In the genomic region with DNA sequence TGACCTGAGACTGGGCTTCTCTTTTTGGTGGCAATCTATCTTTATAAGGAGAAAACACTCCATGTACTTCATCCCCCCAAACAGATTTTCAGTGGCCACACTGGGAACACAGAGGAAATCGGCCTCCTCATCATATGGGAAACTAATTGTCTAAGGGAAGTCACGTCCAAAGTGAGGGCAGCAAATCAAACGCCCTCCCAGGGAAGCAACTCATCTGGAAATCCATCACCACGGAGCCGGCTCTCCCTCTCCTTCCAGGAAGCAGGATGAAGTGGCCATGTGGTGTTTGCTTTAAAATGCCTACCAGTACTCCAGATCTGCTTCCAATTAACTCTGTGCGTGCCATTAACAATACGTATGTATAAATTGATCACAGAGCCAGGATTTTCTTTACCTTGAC, we compare ENCODE assay signal across 15 mouse cellular contexts.
A peak's percentile ranks its signal among the peaks of the same experiment; 100 is the strongest.
DNase-seq lines count a peak whose midpoint lies in the region; TF ChIP-seq lines count a peak whose summit lies in the region.
"Had no signal": no experiment of that assay in that cellular context is flagged by ENCODE, and none has a peak within 500 bp of the region (broad histone marks: within the 10 kb centered on the region; RNA-seq: fewer than 3 reads in every experiment).

No protein-coding gene starts in this region.

- WGBS in heart, adult 2 months = 37% methylated on average over 7 of the region's 7 CpGs

- H3K4me1 ChIP-seq in brown adipose tissue, adult 24 weeks (ENCODE audit: control insufficient read depth, insufficient read depth, insufficient read length, low read length) = peaks cover 41% of the 10 kb centered on the region
- H3K4me1 ChIP-seq in heart, adult 2 months (ENCODE audit: control insufficient read depth, insufficient read depth, low read length) = peaks cover 23% of the 10 kb centered on the region

- TF ChIP-seq CTCF in heart, adult 2 months (IDR thresholded peaks at IDR 0.05) = no peak

- peak overlapping the region; percentile 96 for H3K27ac ChIP-seq in brown adipose tissue, adult 24 weeks (replicated peaks; ENCODE audit: low read depth, low read length)
- peak overlapping the region; percentile 70 for H3K27ac ChIP-seq in heart, adult 2 months
- H3K27ac ChIP-seq: hindbrain, embryonic 15.5 days; midbrain, embryonic 12.5 days; neural tube, embryonic 13.5 days had no signal

- no peak for TF ChIP-seq POLR2A in heart, adult 2 months (IDR thresholded peaks at IDR 0.05; ENCODE audit: insufficient read depth, low read depth, low read length)

- no peak overlapping the region for H3K4me3 ChIP-seq in brown adipose tissue, adult 24 weeks (ENCODE audit: insufficient read depth, low read depth, low read length)
- H3K4me3 ChIP-seq in heart, adult 2 months = no peak overlapping the region
- H3K4me3 ChIP-seq: hindbrain, embryonic 15.5 days; midbrain, embryonic 12.5 days; neural tube, embryonic 13.5 days had no signal

- H3K79me2 ChIP-seq in heart, adult 2 months (replicated peaks; ENCODE audit: control insufficient read depth, insufficient read depth, low read length) = no peaks in the 10 kb centered on the region

- peak; percentile 77 for DNase-seq in embryo, embryonic 10.5 days (ENCODE audit: low spot score)
- peak in 1 of 2 experiments; percentile 62 for DNase-seq in heart, adult 2 months
- DNase-seq in hindlimb bud, embryonic 11.5 days (ENCODE audit: extremely low spot score, low read depth, low spot score) = peak; percentile 57
- no peak for DNase-seq in thymus, adult 18-20 months
- no peak for DNase-seq in layer of hippocampus, adult 18-20 months (ENCODE audit: low spot score in 2 of 2)
- DNase-seq in adrenal gland, adult (ENCODE audit: inconsistent age in 2 of 2, low spot score in 1 of 2) = no peak
- DNase-seq: kidney, adult 9 months; liver; lung, embryonic 14.5 days; right cerebral cortex, adult 18-20 months had no signal

- H3K9ac ChIP-seq in heart, adult 2 months (ENCODE audit: low read depth, low read length) = no peak overlapping the region
- H3K9ac ChIP-seq: hindbrain, embryonic 15.5 days; lung, embryonic 14.5 days; midbrain, embryonic 12.5 days; neural tube, embryonic 13.5 days had no signal

- peaks cover 9% of the 10 kb centered on the region for H3K36me3 ChIP-seq in heart, adult 2 months (ENCODE audit: control insufficient read depth, insufficient read depth, low read length)
- H3K36me3 ChIP-seq: hindbrain, embryonic 15.5 days; midbrain, embryonic 12.5 days; neural tube, embryonic 13.5 days had no signal

- peak; percentile 91 for TF ChIP-seq EP300 in heart, adult 2 months (IDR thresholded peaks at IDR 0.05; ENCODE audit: insufficient read depth, low read depth, low read length)

- intact Hi-C loops in heart, adult 2 months (cut with DNase I) = loop anchor here (1.0 to 5.0 kb wide), 4 partner anchors 17 to 91 kb away; a partner anchor contains a TSS

- no peaks in the 10 kb centered on the region for H3K27me3 ChIP-seq in heart, adult 2 months (ENCODE audit: control insufficient read depth, insufficient read depth, low read length)
- H3K27me3 ChIP-seq: CH12.LX; hindbrain, embryonic 15.5 days; midbrain, embryonic 12.5 days; neural tube, embryonic 13.5 days had no signal

Comparison
In these comparisons a context has a peak if more than half of its experiments do, and no peak if none do; other contexts are left out.
1. DNase-seq: peak in embryo, embryonic 10.5 days (single experiment) and hindlimb bud, embryonic 11.5 days (single experiment); none in thymus, adult 18-20 months (0 of 2), layer of hippocampus, adult 18-20 months (0 of 2) and adrenal gland, adult (0 of 2).